Mouse (Mus musculus): Measurements from ENCODE around the gene Syt5.
A peak's percentile ranks its signal among the peaks of the same experiment; 100 is the strongest.

Gene Syt5

GRCm38 (mm10) chr7:4522292-4522691 is 25.0 kb downstream of the Syt5 start:
- DNase-seq, result no peak

GRCm38 (mm10) chr7:4521231-4522003 is 25.9 kb downstream of the Syt5 start:
- no peak for DNase-seq

GRCm38 (mm10) chr7:4518487-4518886 is 28.9 kb downstream of the Syt5 start:
- no peak for DNase-seq

GRCm38 (mm10) chr7:4516332-4517050 is 30.9 kb downstream of the Syt5 start, which contains the start of gene Tnnt1:
TSS of gene Tnnt1 (minus strand) at chr7:4516382.
- no peak for DNase-seq

- no peak for DNase-seq
These were observed 31.5 kb downstream of the Syt5 start for GRCm38 (mm10) chr7:4515853-4516252.

GRCm38 (mm10) chr7:4513829-4514712 is 33.3 kb downstream of the Syt5 start:
- no peak for DNase-seq

GRCm38 (mm10) chr7:4513236-4513635 is 34.1 kb downstream of the Syt5 start:
- DNase-seq, result no peak

GRCm38 (mm10) chr7:4511489-4512224 is 35.7 kb downstream of the Syt5 start:
- DNase-seq, result no peak

- peak; percentile 49 for DNase-seq
These were observed 37.3 kb downstream of the Syt5 start for GRCm38 (mm10) chr7:4509863-4510608.

GRCm38 (mm10) chr7:4508739-4509116 is 38.6 kb downstream of the Syt5 start:
- DNase-seq, result no peak

GRCm38 (mm10) chr7:4508062-4508738 is 39.1 kb downstream of the Syt5 start:
- DNase-seq, result no peak

GRCm38 (mm10) chr7:4507220-4507619 is 40.1 kb downstream of the Syt5 start:
- no peak for DNase-seq

GRCm38 (mm10) chr7:4504646-4505435 is 42.5 kb downstream of the Syt5 start:
- peak; percentile 50 for DNase-seq

GRCm38 (mm10) chr7:4503858-4504257 is 43.5 kb downstream of the Syt5 start:
- no peak for DNase-seq

- DNase-seq, result peak; percentile 47
These were observed 44.2 kb downstream of the Syt5 start for GRCm38 (mm10) chr7:4503100-4503499.

GRCm38 (mm10) chr7:4502421-4503090 is 44.8 kb downstream of the Syt5 start:
- peak; percentile 67 for DNase-seq

GRCm38 (mm10) chr7:4501558-4502397 is 45.6 kb downstream of the Syt5 start, which contains the start of gene Ppp1r12c:
TSS of gene Ppp1r12c (minus strand) at chr7:4501680.
- DNase-seq, result peak; percentile 95

GRCm38 (mm10) chr7:4500892-4501471 is 46.4 kb downstream of the Syt5 start:
- DNase-seq, result peak; percentile 77

Data from cerebellum, adult 11-12 months (tissue).